In genomic region chr7:28169489-28170422, GRCm38 (mm10) we compare ENCODE assay signal across 8 mouse cellular contexts. TPM values are rescaled to one million over a fixed set of nuclear protein-coding genes. Genes with fewer than 3 reads are reported as not detected.
DNase-seq lines count a peak whose midpoint lies in the region; ATAC-seq lines count a peak whose summit lies in the region.

Gene Fbl, plus strand, starts transcription at chr7:28169710.

- peak within 1 kb of the TSS; percentile 92 for H3K4me3 ChIP-seq in heart, embryonic 13.5 days
- H3K4me3 ChIP-seq in liver, embryonic 12.5 days, result peak within 1 kb of the TSS; percentile 90
- H3K4me3 ChIP-seq in stomach, embryonic 15.5 days (replicated peaks), result peak within 1 kb of the TSS; percentile 84

- H3K27ac ChIP-seq in heart, embryonic 13.5 days (replicated peaks), result peak within 1 kb of the TSS; percentile 88
- H3K27ac ChIP-seq in liver, embryonic 12.5 days, result peak within 1 kb of the TSS; percentile 92
- peak within 1 kb of the TSS; percentile 89 for H3K27ac ChIP-seq in stomach, embryonic 15.5 days

- under 1% methylated on average over 76 of the region's 80 CpGs for WGBS in heart, embryonic 13.5 days
- under 1% methylated on average over 80 of the region's 80 CpGs for WGBS in liver, embryonic 12.5 days (ENCODE audit: insufficient replicate concordance)
- under 1% methylated on average over 80 of the region's 80 CpGs for WGBS in stomach, embryonic 15.5 days

- no peaks in the 10 kb centered on the region for H3K27me3 ChIP-seq in heart, embryonic 13.5 days (replicated peaks)
- H3K27me3 ChIP-seq in liver, embryonic 12.5 days (replicated peaks), result no peaks in the 10 kb centered on the region
- H3K27me3 ChIP-seq in stomach, embryonic 15.5 days (replicated peaks), result no peaks in the 10 kb centered on the region

- peaks cover 30% of the 10 kb centered on the region for H3K4me1 ChIP-seq in heart, embryonic 13.5 days
- H3K4me1 ChIP-seq in liver, embryonic 12.5 days, result peaks cover 45% of the 10 kb centered on the region
- peaks cover 25% of the 10 kb centered on the region for H3K4me1 ChIP-seq in stomach, embryonic 15.5 days

- DNase-seq in CD4-positive helper T cell, adult 2 months (ENCODE audit: low read depth, low spot score), result peak; percentile 97
- DNase-seq in brain, embryonic 18.5 days (ENCODE audit: low read depth, low spot score), result peak; percentile 87
- DNase-seq in kidney, postnatal 10 days, result peak; percentile 95
- DNase-seq in natural killer cell, adult 2 months (ENCODE audit: low spot score in 2 of 2), result peak; percentile 77 to 88

- H3K4me2 ChIP-seq in heart, embryonic 13.5 days, result peak within 1 kb of the TSS; percentile 96
- peak within 1 kb of the TSS; percentile 99 for H3K4me2 ChIP-seq in liver, embryonic 12.5 days
- peak within 1 kb of the TSS; percentile 84 for H3K4me2 ChIP-seq in stomach, embryonic 15.5 days

- peak; percentile 90 for ATAC-seq in erythroid progenitor cell, adult 5-6 weeks (replicated peaks; ENCODE audit: low FRiP score, poor library complexity, severe bottlenecking)
- peak; percentile 76 for ATAC-seq in heart, embryonic 13.5 days (ENCODE audit: extremely low read depth, insufficient number of reproducible peaks, low FRiP score, low TSS enrichment)
- ATAC-seq in liver, embryonic 12.5 days, result peak; percentile 86
- ATAC-seq in stomach, embryonic 15.5 days (ENCODE audit: insufficient read depth, low FRiP score, low read depth), result peak; percentile 92

- H3K36me3 ChIP-seq in heart, embryonic 13.5 days, result peaks cover 2% of the 10 kb centered on the region
- H3K36me3 ChIP-seq in liver, embryonic 12.5 days, result peaks cover 9% of the 10 kb centered on the region
- H3K36me3 ChIP-seq in stomach, embryonic 15.5 days, result no peaks in the 10 kb centered on the region

- H3K9ac ChIP-seq in heart, embryonic 13.5 days, result peak within 1 kb of the TSS; percentile 92
- H3K9ac ChIP-seq in liver, embryonic 12.5 days, result peak within 1 kb of the TSS; percentile 84
- H3K9ac ChIP-seq in stomach, embryonic 15.5 days, result peak within 1 kb of the TSS; percentile 70

- peaks cover 6% of the 10 kb centered on the region; the same call in 1 of the 2 replicates for H3K9me3 ChIP-seq in heart, embryonic 13.5 days
- H3K9me3 ChIP-seq in liver, embryonic 12.5 days (replicated peaks), result peaks cover 7% of the 10 kb centered on the region
- H3K9me3 ChIP-seq in stomach, embryonic 15.5 days, result no peaks in the 10 kb centered on the region

RNA-seq across cellular contexts. Expression of gene Fbl, which starts in this region (rescaled TPM):
- total RNA-seq in erythroid progenitor cell, adult 5-6 weeks (2015; ENCODE audit: low replicate concordance), result 18.4 and 40.4 TPM in 2 replicates
- 15.7 and 17.5 TPM in 2 replicates for total RNA-seq in erythroid progenitor cell, adult 5-6 weeks (2017; ENCODE audit: low replicate concordance)
- polyA plus RNA-seq in heart, embryonic 13.5 days (2015; fragmentation: Nextera tagmentation; extraction: Ambion mirVana), result 81.3 and 86.7 TPM in 2 replicates
- polyA plus RNA-seq in liver, embryonic 12.5 days (2016; fragmentation: Nextera tagmentation; extraction: Ambion mirVana), result 150 and 152 TPM in 2 replicates
- 108 and 135 TPM in 2 replicates for polyA plus RNA-seq in stomach, embryonic 15.5 days (2015; fragmentation: Nextera tagmentation; extraction: Ambion mirVana)

Comparison
In these comparisons a context has a peak if more than half of its experiments do, and no peak if none do; other contexts are left out.
1. Peak in every context shown above with its lines: DNase-seq, ATAC-seq, H3K4me3 ChIP-seq and H3K27ac ChIP-seq.